Mouse (Mus musculus): Measurements from ENCODE around the gene Pold1.

GRCm38 (mm10) chr7:44536590-44536968, 12.1 kb downstream of the Pold1 start:
- TF ChIP-seq CTCF (IDR thresholded peaks at IDR 0.05; ENCODE audit: low read depth): no peak
- TF ChIP-seq EP300 (IDR thresholded peaks at IDR 0.05; ENCODE audit: low read depth): no peak
